Mouse (Mus musculus): Measurements from ENCODE around the gene AW209491.

- no peak for TF ChIP-seq CTCF (IDR thresholded peaks at IDR 0.05)
- TF ChIP-seq EP300 (IDR thresholded peaks at IDR 0.05), result no peak
Measured at GRCm38 (mm10) chr13:14612926-14613529, 16.9 kb upstream of the AW209491 start, which contains the start of the genes Mrpl32 and Psma2.
